Mouse (Mus musculus): ENCODE measurements around the gene Psmd2.
"Not testable (repeated sequence)": the region's sequence is repeated elsewhere in the genome, so short reads cannot be mapped to it uniquely, and the experiment has no call there.

Psmd2 gene

GRCm38 (mm10) chr16:20657661-20658060 is 6.2 kb downstream of the Psmd2 start:
- DNase-seq (ENCODE audit: inconsistent ontology term), result no peak

GRCm38 (mm10) chr16:20668013-20668412 is 16.6 kb downstream of the Psmd2 start, which contains the start of gene Eif4g1:
TSS of gene Eif4g1 (plus strand) at chr16:20668313.
- DNase-seq (ENCODE audit: inconsistent ontology term), result not testable (repeated sequence)

- DNase-seq (ENCODE audit: inconsistent ontology term), result no peak
Observed at GRCm38 (mm10) chr16:20670291-20670690, 18.8 kb downstream of the Psmd2 start.

GRCm38 (mm10) chr16:20671886-20672285 is 20.4 kb downstream of the Psmd2 start:
- no peak for DNase-seq (ENCODE audit: inconsistent ontology term)

- DNase-seq (ENCODE audit: inconsistent ontology term), result peak; percentile 96
Observed at GRCm38 (mm10) chr16:20672500-20672902, 21.0 kb downstream of the Psmd2 start.

GRCm38 (mm10) chr16:20672965-20673705 is 21.7 kb downstream of the Psmd2 start:
- DNase-seq (ENCODE audit: inconsistent ontology term), result no peak

GRCm38 (mm10) chr16:20673706-20674303 is 22.4 kb downstream of the Psmd2 start:
- DNase-seq (ENCODE audit: inconsistent ontology term), result no peak

- DNase-seq (ENCODE audit: inconsistent ontology term), result no peak
Observed at GRCm38 (mm10) chr16:20675213-20675612, 23.8 kb downstream of the Psmd2 start.

- DNase-seq (ENCODE audit: inconsistent ontology term), result no peak
Observed at GRCm38 (mm10) chr16:20676702-20677101, 25.2 kb downstream of the Psmd2 start.

GRCm38 (mm10) chr16:20677380-20677779 is 25.9 kb downstream of the Psmd2 start:
- DNase-seq (ENCODE audit: inconsistent ontology term), result no peak

GRCm38 (mm10) chr16:20677974-20678675 is 26.7 kb downstream of the Psmd2 start:
- DNase-seq (ENCODE audit: inconsistent ontology term), result peak; percentile 94

GRCm38 (mm10) chr16:20690774-20691173 is 39.3 kb downstream of the Psmd2 start:
- DNase-seq (ENCODE audit: inconsistent ontology term), result no peak

GRCm38 (mm10) chr16:20691617-20692016 is 40.2 kb downstream of the Psmd2 start:
- no peak for DNase-seq (ENCODE audit: inconsistent ontology term)

GRCm38 (mm10) chr16:20692241-20692965 is 41.0 kb downstream of the Psmd2 start:
- DNase-seq (ENCODE audit: inconsistent ontology term), result no peak

- peak; percentile 95 for DNase-seq (ENCODE audit: inconsistent ontology term)
Observed at GRCm38 (mm10) chr16:20693111-20693701, 41.8 kb downstream of the Psmd2 start, which contains the start of gene Fam131a. TSS of gene Fam131a (plus strand) at chr16:20693241.

- DNase-seq (ENCODE audit: inconsistent ontology term), result no peak
Observed at GRCm38 (mm10) chr16:20694781-20695180, 43.3 kb downstream of the Psmd2 start.

- DNase-seq (ENCODE audit: inconsistent ontology term), result peak; percentile 90
Observed at GRCm38 (mm10) chr16:20695622-20696323, 44.3 kb downstream of the Psmd2 start.

GRCm38 (mm10) chr16:20699266-20699665 is 47.8 kb downstream of the Psmd2 start:
- no peak for DNase-seq (ENCODE audit: inconsistent ontology term)

- DNase-seq (ENCODE audit: inconsistent ontology term), result no peak
Observed at GRCm38 (mm10) chr16:20700036-20700435, 48.6 kb downstream of the Psmd2 start.

GRCm38 (mm10) chr16:20701316-20701715 is 49.9 kb downstream of the Psmd2 start:
- DNase-seq (ENCODE audit: inconsistent ontology term), result no peak
